Mouse (Mus musculus) spleen, adult 2 months (tissue): ENCODE measurements around the gene Nectin1. TPM values are rescaled to one million over a fixed set of nuclear protein-coding genes. Genes with fewer than 3 reads are reported as not detected.

Experiments
- DNase-seq, 2 experiments: peaks; one replicate each; pipeline versions ENCODE4 v3.0.0 to v3.0.0-alpha.2; 2012 to 2021; ENCODE audit warnings: low spot score in 2 of 2, low read depth in 1 of 2
- H3K27ac ChIP-seq: fragments of 200-500 bp; 2 replicates; pipeline ENCODE4 v1.5.1; 2012; ENCODE audit warnings: low read length, inconsistent platforms; ENCODE audit not compliant: insufficient read depth
- H3K27me3 ChIP-seq: fragments of 200-500 bp; 2 replicates; pipeline ENCODE4 v1.6.1; 2012; ENCODE audit warnings: mild to moderate bottlenecking, moderate library complexity, low read length, inconsistent platforms; ENCODE audit not compliant: control insufficient read depth, insufficient read depth
- H3K36me3 ChIP-seq: fragments of 200-500 bp; 2 replicates; pipeline ENCODE4 v1.6.1; 2012; ENCODE audit warnings: mild to moderate bottlenecking, low read length, inconsistent platforms; ENCODE audit not compliant: control insufficient read depth, insufficient read depth
- H3K4me1 ChIP-seq: fragments of 200-500 bp; 2 replicates; pipeline ENCODE4 v1.6.1; 2011; ENCODE audit warnings: inconsistent platforms; ENCODE audit not compliant: control insufficient read depth, insufficient read depth, insufficient read length
- H3K4me3 ChIP-seq: fragments of 200-500 bp; 2 replicates; pipeline ENCODE4 v1.5.1; 2011; ENCODE audit warnings: mild to moderate bottlenecking, inconsistent platforms; ENCODE audit not compliant: insufficient read depth, insufficient read length; ENCODE audit errors: extremely low read depth
- CTCF ChIP-seq: fragments of 200-500 bp; IDR thresholded peaks from 2 replicates; pipeline ENCODE4 v1.5.1; 2011; ENCODE audit warnings: mild to moderate bottlenecking, inconsistent platforms; ENCODE audit not compliant: insufficient read depth, insufficient read length, insufficient replicate concordance; ENCODE audit errors: extremely low read depth
- POLR2A ChIP-seq: fragments of 200-500 bp; IDR thresholded peaks from 2 replicates; pipeline ENCODE4 v1.6.1; 2011; ENCODE audit warnings: low read depth, low read length, inconsistent platforms
- WGBS: fragments of 180-500 bp; shearing (Covaris S2); methylation state at CpG from one replicate; pipeline ENCODE4 v1.1.7; 2018; 5-methylcytosine and 5-hydroxymethylcytosine counted together
- polyA plus RNA-seq: library from polyadenylated mRNA; depleted of rRNA; stranded (reverse); fragments of >200 nt; gene quantifications from 2 replicates; pipeline ENCODE4 v1.2.3, GENCODE M21; 2012

The Nectin1 gene
- polyA plus RNA-seq, 1 experiment = 5.1 TPM

DNA sequence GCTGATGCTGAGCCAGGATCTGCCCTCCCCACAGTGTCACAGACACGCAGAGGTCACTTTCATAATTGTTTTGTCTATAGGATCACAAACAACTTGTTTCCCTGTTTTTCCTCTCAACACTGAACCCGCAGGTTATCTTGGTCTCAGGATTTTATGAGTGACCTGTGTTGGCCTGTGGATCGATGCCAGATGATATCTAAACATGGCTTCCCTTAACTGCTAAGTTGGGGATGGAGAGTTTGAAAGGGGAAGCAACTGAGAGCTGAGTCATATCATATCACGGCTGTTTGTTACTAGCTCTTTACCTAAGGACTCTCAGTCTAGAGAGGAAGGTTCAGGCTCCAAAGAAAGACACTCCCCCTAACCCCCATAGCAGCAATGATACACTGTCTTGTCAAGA lies 11.7 kb downstream of the Nectin1 start:
- 28% methylated on average over 4 of the region's 4 CpGs for WGBS
- Histone ChIP-seq H3K4me1 (no peaks in the 10 kb centered on the region), H3K27me3 (no peaks in the 10 kb centered on the region), H3K4me3 (no peak overlapping the region), H3K36me3 (no peaks in the 10 kb centered on the region), H3K27ac (no peak overlapping the region)
- TF ChIP-seq POLR2A = no peak
- TF ChIP-seq CTCF = no peak
- DNase-seq = no peak

DNA sequence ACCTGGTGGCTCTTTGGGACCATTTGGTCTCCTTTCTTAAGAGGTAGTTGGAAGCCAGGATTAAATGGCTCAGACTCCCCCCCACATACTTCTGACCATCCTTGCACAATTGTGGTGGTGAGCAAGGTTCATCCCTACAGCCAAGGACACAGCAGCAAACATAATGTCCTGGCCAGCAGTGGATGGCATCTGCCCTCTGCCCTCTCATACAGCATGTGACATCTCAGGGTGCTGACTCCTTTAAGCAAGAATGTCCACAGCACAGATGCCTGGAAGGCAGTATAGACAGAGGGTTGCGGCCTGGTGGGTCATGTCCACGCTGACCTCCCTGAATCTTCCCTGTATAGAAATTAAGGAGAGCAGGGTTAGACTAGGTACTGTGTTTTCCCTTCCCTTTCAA lies 12.1 kb downstream of the Nectin1 start:
- no peak for DNase-seq
- H3K4me3 ChIP-seq = no peak overlapping the region
- no peak overlapping the region for H3K27ac ChIP-seq
- no peaks in the 10 kb centered on the region for H3K27me3 ChIP-seq
- H3K36me3 ChIP-seq = no peaks in the 10 kb centered on the region
- TF ChIP-seq CTCF = no peak
- TF ChIP-seq POLR2A = no peak
- 94% methylated on average over 2 of the region's 2 CpGs for WGBS
- no peaks in the 10 kb centered on the region for H3K4me1 ChIP-seq

DNA sequence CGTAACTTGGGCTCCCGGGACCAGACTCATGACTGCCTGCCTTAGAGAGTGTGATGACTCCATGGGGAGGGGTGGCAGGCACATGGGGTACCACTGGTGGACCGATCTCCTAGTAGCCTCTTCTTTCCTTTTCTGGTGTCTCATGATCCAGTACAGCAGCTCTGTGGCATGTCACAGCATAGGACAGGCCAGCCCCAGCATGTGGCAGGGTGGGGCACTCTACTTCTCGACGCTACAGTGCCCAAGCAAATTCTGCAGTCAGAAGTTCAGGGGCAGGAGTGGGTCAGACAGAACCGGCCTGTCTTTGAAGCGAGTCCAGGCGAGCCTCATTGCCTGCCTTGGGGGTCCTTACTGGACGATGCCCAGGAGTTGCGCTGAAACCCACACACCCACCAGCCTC lies 13.4 kb downstream of the Nectin1 start:
- no peak for DNase-seq
- no peak for TF ChIP-seq CTCF
- no peak for TF ChIP-seq POLR2A
- Histone ChIP-seq H3K27ac (no peak overlapping the region), H3K36me3 (no peaks in the 10 kb centered on the region), H3K4me3 (no peak overlapping the region), H3K27me3 (no peaks in the 10 kb centered on the region), H3K4me1 (peaks cover 9% of the 10 kb centered on the region; the same call in 1 of the 2 replicates)
- 93% methylated on average over 10 of the region's 10 CpGs for WGBS

- no peak for DNase-seq
- Histone ChIP-seq H3K27me3 (no peaks in the 10 kb centered on the region), H3K4me1 (peaks cover 12% of the 10 kb centered on the region; the same call in 1 of the 2 replicates), H3K4me3 (no peak overlapping the region), H3K36me3 (no peaks in the 10 kb centered on the region), H3K27ac (no peak overlapping the region)
- TF ChIP-seq POLR2A = no peak
- no peak for TF ChIP-seq CTCF
- 79% methylated on average over 5 of the region's 5 CpGs for WGBS
These were observed 14.5 kb downstream of the Nectin1 start for GRCm38 (mm10) chr9:43757972-43758965.

GRCm38 (mm10) chr9:43760078-43760477 lies 16.3 kb downstream of the Nectin1 start:
- H3K4me1 ChIP-seq = peaks cover 12% of the 10 kb centered on the region; the same call in 1 of the 2 replicates
- TF ChIP-seq CTCF = no peak
- no peak for TF ChIP-seq POLR2A
- no peak overlapping the region for H3K27ac ChIP-seq
- no peaks in the 10 kb centered on the region for H3K27me3 ChIP-seq
- DNase-seq = no peak
- WGBS = 89% methylated on average over 12 of the region's 12 CpGs
- H3K4me3 ChIP-seq = no peak overlapping the region
- H3K36me3 ChIP-seq = no peaks in the 10 kb centered on the region

DNA sequence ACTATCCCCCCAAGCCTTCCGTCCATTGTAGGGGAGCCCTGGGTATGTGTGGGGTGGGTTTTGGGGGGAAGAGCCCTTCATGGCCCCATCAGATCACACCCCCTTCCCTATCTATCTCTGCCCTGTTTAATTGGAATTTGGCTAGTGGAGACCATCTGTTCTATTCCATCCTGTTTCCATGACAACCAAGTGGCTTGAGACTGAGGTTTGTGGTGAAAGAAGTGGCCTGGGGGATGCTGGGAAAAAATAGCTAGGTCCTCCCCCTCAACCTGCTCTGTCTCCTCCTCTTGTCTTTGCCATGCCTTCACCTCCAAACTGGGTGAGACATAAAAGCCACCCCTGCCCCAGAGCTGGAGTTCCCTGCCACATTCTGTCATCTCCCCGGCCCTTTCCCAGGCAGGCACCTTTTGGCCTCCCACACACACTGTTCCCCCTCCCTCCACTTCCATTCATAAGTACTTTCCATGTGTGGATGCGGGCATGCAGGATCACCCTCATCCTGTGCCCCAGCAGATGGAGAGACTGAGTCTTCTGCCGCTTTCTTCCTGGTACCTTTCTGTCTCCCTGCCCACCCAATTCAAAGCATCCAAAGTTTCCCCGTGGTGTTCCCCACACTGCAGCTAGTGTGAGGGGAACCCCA lies 17.5 kb downstream of the Nectin1 start:
- peak overlapping the region; percentile 65 for H3K27ac ChIP-seq
- WGBS = 80% methylated on average over 5 of the region's 5 CpGs

DNA sequence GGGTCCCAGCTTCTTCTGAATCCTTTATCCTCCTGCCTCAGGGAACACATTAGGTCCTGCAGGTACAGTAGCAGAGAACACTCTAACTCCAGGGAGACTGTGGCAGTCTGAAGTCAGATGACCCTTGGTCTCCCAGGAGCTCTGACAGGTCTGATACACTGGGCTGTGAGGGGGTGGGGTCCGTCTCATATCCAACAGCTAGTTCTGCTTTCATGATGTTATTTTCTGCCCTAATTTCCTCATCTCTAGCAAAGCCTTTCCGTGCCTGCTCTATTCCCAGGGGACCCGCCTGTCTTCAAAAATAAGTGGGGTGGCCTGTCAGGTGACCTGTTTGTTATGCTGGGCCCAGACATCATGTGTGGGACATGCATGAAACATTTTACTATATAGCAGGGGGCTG lies 18.2 kb downstream of the Nectin1 start:
- TF ChIP-seq POLR2A (no peak), CTCF (no peak)
- H3K4me3 ChIP-seq = no peak overlapping the region
- peaks cover 12% of the 10 kb centered on the region; the same call in 1 of the 2 replicates for H3K4me1 ChIP-seq
- H3K36me3 ChIP-seq = no peaks in the 10 kb centered on the region
- peak; percentile 52 to 57 for DNase-seq
- H3K27me3 ChIP-seq = no peaks in the 10 kb centered on the region
- peak overlapping the region; percentile 65 for H3K27ac ChIP-seq
- 19% methylated on average over 3 of the region's 3 CpGs for WGBS

More for the DNA sequence above, 17.5 kb downstream of the Nectin1 start:
- no peaks in the 10 kb centered on the region for H3K27me3 ChIP-seq
- no peak for DNase-seq
- H3K4me1 ChIP-seq = peaks cover 12% of the 10 kb centered on the region; the same call in 1 of the 2 replicates
- TF ChIP-seq POLR2A (no peak), CTCF (no peak)
- no peaks in the 10 kb centered on the region for H3K36me3 ChIP-seq
- H3K4me3 ChIP-seq = no peak overlapping the region
